Mouse (Mus musculus) ES-E14 (cell line): ENCODE measurements around the gene Ncor1.

Source experiments
- CHD2 ChIP-seq: IDR thresholded peaks from 2 replicates; pipeline ENCODE4 v1.6.1; 2014; ENCODE audit warnings: mild to moderate bottlenecking, low read depth, low read length, inconsistent platforms
- ZC3H11A ChIP-seq: IDR thresholded peaks from 2 replicates; pipeline ENCODE4 v1.6.1; 2012; ENCODE audit warnings: low read depth, mild to moderate bottlenecking, inconsistent platforms, low read length, borderline replicate concordance
- ZNF384 ChIP-seq: IDR thresholded peaks from 2 replicates; pipeline ENCODE4 v1.6.1; 2012; ENCODE audit warnings: low read depth, low read length, inconsistent platforms

- TF ChIP-seq ZC3H11A (no peak), ZNF384 (no peak), CHD2 (no peak)
Observed at GRCm38 (mm10) chr11:62351948-62352347, 106.4 kb downstream of the Ncor1 start.
